Mouse (Mus musculus): ENCODE measurements around the gene Ipcef1. TPM values are rescaled to one million over a fixed set of nuclear protein-coding genes. Genes with fewer than 3 reads are reported as not detected.
"Not testable (repeated sequence)": the region's sequence is repeated elsewhere in the genome, so short reads cannot be mapped to it uniquely, and the experiment has no call there.

Gene Ipcef1
- polyA plus RNA-seq, 2 experiments from 2014 or later: 101 to 123 TPM

GRCm38 (mm10) chr10:6885460-6885859, 166.8 kb downstream of the Ipcef1 start:
- ATAC-seq: peak; percentile 66

GRCm38 (mm10) chr10:6882041-6882440, 170.2 kb downstream of the Ipcef1 start:
- ATAC-seq: not testable (repeated sequence)

- no peak for ATAC-seq
Observed at GRCm38 (mm10) chr10:6878276-6878881, 173.9 kb downstream of the Ipcef1 start.

- no peak for ATAC-seq
Observed at GRCm38 (mm10) chr10:6873917-6874316, 178.4 kb downstream of the Ipcef1 start.

GRCm38 (mm10) chr10:6871418-6872072, 180.7 kb downstream of the Ipcef1 start:
- no peak for ATAC-seq

- ATAC-seq: no peak
Observed at GRCm38 (mm10) chr10:6855812-6856211, 196.5 kb downstream of the Ipcef1 start.

GRCm38 (mm10) chr10:6848834-6849233, 203.4 kb downstream of the Ipcef1 start:
- ATAC-seq: no peak

- no peak for ATAC-seq
Observed at GRCm38 (mm10) chr10:6848162-6848754, 204.0 kb downstream of the Ipcef1 start.

GRCm38 (mm10) chr10:6846283-6846682, 206.0 kb downstream of the Ipcef1 start:
- no peak for ATAC-seq

- ATAC-seq: no peak
Observed at GRCm38 (mm10) chr10:6842225-6842624, 210.1 kb downstream of the Ipcef1 start.

Other genes starting within 250 kb of the Ipcef1 start
- gene Cnksr3, start 159.8 kb upstream of the Ipcef1 start, polyA plus RNA-seq (2017; shearing (Covaris generic)): 1 to 10 TPM; 3.3 to 5.1 TPM